Mouse (Mus musculus) thymus, adult 18-20 months (tissue): ENCODE measurements at regions not wholly inside any gene's neighbourhood (a gene's known extent, or its start where the extent isn't known, plus 50 kb on each side); places are given as distances from the start of the nearest gene placed in this dataset.

Experiments used
- DNase-seq, 2 experiments: peaks; one replicate each; pipeline ENCODE4 v3.0.0; 2022; ENCODE audit warnings: mixed read lengths in 2 of 2

DNA sequence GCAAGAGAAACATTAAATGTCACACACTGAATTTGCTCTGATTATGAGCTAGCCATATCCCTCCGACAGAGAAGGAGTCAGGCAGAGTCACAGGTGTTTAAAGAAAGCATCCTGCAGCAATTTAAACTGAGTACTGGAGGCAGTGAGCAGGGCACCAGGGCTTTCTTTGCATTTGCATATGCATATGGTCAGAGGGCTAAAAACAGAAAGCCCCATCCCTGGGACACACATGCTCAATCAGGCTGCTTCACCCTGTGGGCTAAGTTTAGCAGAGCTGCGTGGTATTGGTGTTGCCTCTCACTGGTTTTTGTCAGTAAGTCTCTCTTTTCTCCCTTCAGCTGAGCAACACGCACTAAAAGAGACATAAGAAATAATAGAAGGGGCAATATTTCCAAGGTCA, 289.9 kb upstream of the Rps6ka3 start:
- no peak for DNase-seq

DNA sequence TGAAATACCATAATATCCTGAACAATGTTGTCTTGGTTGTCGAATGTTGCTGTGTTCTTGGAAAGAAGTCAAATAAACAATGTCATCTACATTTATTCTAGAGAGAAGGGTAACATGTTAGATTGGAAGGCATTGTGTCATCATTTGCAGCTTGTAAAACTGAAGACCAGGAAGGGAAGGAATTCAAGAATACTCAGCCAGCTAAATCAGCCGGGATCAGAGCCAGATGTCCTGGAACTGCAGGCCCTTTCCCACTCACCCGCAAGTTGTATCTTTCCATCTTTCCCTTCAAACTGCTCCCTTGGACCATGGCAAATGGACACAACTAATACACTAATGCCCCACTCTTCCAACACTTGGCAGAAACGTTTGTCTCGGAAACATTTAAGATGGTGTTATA, 288.7 kb upstream of the Rps6ka3 start:
- DNase-seq = no peak

DNA sequence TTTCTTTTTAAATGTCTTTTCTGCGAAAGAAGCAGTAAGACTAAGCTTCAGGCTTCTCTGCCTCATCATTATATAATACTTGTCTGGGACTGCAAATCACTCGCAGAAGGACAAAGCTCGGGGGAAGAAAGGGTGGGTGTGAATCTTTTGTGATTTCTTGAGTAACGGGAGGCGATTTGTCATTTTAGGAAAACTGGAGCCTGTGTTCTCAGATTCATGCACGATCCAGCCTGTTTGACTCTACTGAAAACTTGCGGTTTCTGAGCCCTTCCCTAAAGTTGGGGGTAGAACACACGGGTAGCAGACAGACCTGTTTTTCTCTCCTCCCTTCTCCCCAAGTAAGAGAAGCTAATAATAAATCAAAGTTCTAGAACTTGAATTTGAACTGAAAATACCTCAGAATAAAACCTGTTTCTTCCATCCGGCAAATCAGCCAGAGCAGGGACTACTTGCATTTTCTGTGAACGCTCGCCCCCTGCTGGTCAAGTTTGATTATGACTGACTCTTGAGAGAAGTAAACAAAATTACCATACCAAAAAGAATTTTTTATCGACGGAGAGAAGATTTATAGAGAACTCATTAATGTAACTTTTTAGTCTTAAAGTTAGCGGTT, 288.2 kb upstream of the Rps6ka3 start:
- DNase-seq = peak; percentile 4 to 13

- no peak for DNase-seq
These were observed 287.0 kb upstream of the Rps6ka3 start for GRCm38 (mm10) chrX:158923081-158923561.

DNA sequence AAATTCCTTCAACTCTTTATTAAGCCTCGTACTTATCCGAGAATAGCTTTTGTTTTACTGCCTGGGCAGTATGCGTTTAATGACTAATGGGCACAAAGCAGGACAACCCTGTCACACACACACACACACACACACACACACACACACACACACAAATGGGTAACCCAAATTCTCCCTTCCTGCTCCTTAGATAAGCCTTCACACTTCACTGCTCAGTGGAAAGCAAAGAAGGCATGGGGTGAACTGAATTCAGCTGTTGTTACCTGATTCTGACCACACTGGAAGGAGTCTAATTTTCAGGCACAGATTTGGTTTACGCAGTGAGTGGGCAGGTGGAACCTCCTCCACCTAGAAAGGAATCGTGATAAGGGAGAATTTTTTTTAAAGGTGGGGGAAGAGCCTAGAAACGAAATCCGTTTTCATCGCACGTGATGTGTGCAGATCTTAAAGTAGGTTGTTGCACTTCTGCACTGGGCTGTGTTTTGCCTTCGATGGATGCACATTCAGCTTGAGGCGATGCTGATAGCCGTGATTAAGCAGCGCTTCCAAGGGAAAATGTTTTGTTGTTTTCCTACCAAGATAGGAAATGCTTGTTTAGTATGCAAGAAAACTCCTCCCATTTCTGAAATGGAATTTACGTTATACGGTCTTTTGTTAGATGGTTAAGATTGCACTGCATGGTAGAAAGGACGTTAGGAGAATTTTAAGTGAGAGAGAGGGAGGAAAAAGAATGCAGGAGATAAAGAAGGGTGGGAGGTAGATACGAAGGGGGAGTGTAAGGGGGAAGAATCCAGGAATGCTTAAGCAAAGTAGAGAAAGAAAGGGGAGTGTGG, 286.2 kb upstream of the Rps6ka3 start:
- no peak for DNase-seq

GRCm38 (mm10) chrX:158924490-158925398, 285.4 kb upstream of the Rps6ka3 start:
- DNase-seq = no peak

- DNase-seq = no peak
These were observed 278.2 kb upstream of the Rps6ka3 start for GRCm38 (mm10) chrX:158931864-158932263.

DNA sequence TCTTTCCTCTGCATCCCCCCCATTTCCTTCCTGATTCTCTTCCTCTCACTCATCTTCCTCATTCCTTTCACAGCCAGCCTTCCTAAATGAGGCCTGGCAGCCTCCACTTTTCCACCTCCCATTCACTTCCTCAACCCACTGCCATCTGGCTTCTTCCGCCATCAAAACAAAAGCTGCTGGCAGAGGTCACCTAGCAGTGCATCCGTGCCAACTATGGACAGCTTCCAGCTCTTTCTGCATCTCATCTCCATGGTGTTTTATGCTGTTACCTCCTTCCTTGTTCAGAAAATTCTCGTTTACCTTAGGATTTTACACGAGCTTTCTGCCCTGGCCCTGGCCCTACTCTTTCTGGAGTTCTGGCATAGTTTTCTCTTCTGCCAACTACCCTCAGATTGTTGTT, 262.9 kb upstream of the Rps6ka3 start:
- no peak for DNase-seq

- DNase-seq = no peak
These were observed 238.4 kb upstream of the Rps6ka3 start for GRCm38 (mm10) chrX:158971726-158972125.

DNA sequence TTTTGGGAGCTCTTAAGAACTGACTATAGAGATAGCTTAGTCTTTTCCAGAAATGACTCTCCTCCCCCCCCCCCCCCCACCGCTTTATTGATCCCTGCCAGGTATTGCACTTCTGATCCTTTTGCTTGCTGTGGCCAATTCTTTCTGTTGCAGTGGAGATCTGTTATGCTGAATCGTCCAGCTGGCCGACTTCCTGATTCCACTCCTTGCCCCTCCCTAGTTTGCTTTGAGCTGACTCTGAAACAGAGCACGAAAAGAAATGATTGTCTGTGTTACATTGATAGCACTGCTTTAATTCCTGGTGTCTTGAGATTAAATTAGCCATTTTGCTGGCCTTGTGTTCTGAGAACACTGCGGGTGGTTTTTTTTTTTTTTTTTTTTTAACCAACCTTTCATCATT, 233.5 kb upstream of the Rps6ka3 start:
- no peak for DNase-seq

GRCm38 (mm10) chrX:158984721-158985120, 225.4 kb upstream of the Rps6ka3 start:
- no peak for DNase-seq

DNA sequence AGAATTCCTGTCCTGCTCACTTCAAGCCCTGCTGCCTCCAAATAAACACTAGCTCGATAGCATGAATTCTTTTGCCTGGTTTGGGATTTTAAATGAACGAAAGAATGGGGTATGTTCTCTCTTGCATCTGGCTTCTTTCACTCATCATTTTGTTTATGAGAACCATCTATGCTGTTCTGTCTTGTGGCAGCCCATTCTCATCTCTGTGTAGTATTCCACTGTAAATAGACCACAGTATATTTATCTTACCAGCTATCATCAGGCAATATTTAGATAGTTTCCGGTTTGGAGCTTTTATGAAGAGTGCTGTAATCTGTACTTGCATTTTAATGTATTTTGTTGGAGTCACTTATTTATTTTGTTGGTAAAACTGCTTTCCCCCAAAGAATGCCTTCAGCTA, 222.4 kb upstream of the Rps6ka3 start:
- no peak for DNase-seq

DNA sequence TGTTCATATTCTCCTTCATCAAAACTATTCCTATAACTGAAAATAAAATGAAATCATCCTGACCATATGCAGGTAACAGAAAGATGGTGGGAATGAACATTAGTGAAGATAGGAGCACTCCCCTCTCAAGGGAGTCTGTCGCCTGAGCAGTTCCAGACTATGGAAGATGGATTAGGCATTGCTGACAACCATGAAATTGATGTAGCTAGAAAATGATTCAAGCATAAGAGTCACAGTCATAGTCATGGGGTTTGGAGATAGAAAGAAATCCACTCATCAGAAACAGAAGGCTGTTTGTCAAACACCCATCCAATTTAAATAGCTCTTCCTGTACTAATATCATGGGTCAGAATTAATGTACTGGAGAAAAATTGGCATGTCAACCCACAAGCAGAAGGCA, 191.2 kb upstream of the Rps6ka3 start:
- DNase-seq = no peak

GRCm38 (mm10) chrX:159026311-159026710, 183.8 kb upstream of the Rps6ka3 start:
- no peak for DNase-seq

- DNase-seq = no peak
These were observed 178.2 kb upstream of the Rps6ka3 start for GRCm38 (mm10) chrX:159031927-159032326.

GRCm38 (mm10) chrX:159043432-159043831, 166.7 kb upstream of the Rps6ka3 start:
- DNase-seq = peak; percentile 20 to 22

- no peak for DNase-seq
These were observed 162.2 kb upstream of the Rps6ka3 start for GRCm38 (mm10) chrX:159047876-159048275.

DNA sequence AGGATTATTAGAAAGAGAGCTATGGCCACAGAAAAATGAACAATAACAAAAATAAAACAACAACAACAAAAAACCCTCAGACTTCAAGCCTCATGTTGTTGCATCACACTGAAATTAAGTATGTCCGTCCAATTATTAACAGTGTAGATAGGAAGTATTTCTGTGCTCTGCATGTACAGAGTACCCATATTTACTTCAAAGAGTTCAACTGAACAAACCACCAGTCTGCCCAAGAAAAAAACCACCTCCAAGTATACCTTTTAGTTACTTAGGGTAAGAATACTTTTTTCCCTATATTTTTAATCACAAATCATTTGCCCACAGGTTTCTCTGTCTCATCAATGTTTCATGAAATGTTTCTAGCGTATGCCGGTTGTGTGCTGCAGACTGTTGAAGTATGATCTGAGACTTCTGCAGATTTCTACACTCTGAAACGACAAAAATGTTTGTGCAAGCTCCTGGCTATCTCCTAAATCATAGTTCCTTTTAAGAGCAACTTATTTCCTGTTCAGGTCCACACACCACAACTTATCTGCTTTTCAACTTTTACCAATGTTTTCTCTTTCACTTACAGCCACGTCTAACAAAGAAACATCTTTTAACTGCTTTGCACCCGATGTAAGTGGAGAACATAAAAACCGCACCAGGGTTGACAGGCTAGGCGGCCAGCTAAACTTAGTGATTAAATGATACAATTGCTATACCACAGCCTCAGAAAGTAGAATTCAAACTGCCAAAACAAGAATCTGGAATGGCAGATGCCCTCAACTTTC, 154.2 kb upstream of the Rps6ka3 start:
- DNase-seq = no peak

DNA sequence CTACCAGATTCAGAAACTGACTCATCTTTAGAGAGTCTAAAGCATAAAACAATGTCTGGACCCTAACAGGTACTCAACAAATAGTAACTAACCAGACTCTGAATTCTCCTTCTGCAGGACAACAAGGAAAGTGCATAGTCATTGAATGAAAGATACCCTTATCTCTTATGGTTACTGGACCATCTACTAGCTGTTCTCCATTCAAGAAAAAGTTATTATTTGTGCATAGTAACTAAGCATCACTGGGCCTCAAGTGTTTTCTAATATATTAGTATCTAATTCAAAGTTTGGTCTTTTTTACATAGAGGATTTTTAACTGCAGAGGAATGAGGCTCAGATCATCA, 153.7 kb upstream of the Rps6ka3 start:
- DNase-seq = no peak

GRCm38 (mm10) chrX:159058931-159059330, 151.2 kb upstream of the Rps6ka3 start:
- no peak for DNase-seq

DNA sequence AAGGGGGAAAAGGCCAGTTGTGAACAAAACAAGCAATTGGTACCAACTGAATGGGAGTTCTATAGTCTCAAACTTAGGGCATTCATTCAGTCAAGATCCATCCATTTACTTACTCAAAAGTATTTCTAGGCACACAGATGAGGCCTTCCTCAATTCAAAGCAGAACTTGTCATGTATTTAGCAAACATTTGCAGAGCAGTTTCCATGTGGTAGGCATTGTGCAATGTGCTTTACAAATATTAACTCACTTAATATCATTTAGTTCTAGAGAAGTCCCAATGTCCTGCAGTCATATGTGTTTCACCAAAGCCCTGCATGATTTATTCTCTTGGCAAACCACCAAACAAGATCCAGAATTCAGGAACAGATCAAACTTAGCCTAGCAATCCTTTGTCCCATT, 148.8 kb upstream of the Rps6ka3 start:
- DNase-seq = no peak

DNA sequence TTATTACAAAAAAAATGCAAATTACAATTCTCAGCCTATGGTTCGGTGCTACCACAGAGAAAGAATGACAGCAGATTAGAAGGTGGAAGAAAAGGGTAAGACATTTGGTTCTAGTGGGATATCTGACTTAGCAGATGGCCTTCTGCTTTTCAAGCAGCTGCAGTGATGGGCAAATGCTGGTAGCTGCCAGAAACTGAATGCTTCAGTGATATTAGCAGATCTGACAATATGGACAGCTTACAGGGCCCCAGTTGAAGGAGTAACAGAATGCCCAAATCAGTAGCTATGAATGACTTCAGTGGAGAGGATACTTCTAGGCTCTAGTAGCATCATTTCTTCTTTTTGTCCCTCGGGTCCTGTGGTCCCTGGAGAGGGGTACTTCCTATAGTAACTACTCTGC, 143.9 kb upstream of the Rps6ka3 start:
- no peak for DNase-seq

- no peak for DNase-seq
These were observed 137.5 kb upstream of the Rps6ka3 start for GRCm38 (mm10) chrX:159072647-159073046.
